Mouse (Mus musculus) intestine, embryonic 14.5 days (tissue): ENCODE measurements around the gene Txlng. TPM values are rescaled to one million over a fixed set of nuclear protein-coding genes. Genes with fewer than 3 reads are reported as not detected.

Experiments
- ATAC-seq: fragments of 200-750 bp; cut with Nextera tagmentation; replicated peaks from 2 replicates; pipeline ENCODE4 v1.8.0; 2017; ENCODE audit warnings: low read depth, moderate number of reproducible peaks, moderate TSS enrichment, moderate library complexity; ENCODE audit not compliant: low FRiP score, low TSS enrichment
- DNase-seq: peaks from one replicate; pipeline ENCODE4 v3.0.0-alpha.2; 2018; ENCODE audit warnings: low spot score
- H3K27ac ChIP-seq: fragments of 300-500 bp; sonication (generic); 2 replicates; pipeline ENCODE4 v1.5.1; 2014; ENCODE audit warnings: low read depth, mild to moderate bottlenecking, control low read depth
- H3K27me3 ChIP-seq: fragments of 300-500 bp; sonication (generic); replicated peaks from 2 replicates; pipeline ENCODE4 v1.6.1; 2014; ENCODE audit warnings: low read length, control low read depth; ENCODE audit not compliant: control insufficient read depth, insufficient read depth
- H3K36me3 ChIP-seq: fragments of 300-500 bp; sonication (generic); 2 replicates; pipeline ENCODE4 v1.6.1; 2014; ENCODE audit warnings: low read length, control low read depth; ENCODE audit not compliant: control insufficient read depth, insufficient read depth
- H3K4me1 ChIP-seq: fragments of 300-500 bp; sonication (generic); replicated peaks from 2 replicates; pipeline ENCODE4 v1.6.1; 2014; ENCODE audit warnings: low read length, control low read depth, mixed read lengths; ENCODE audit not compliant: control insufficient read depth, insufficient read depth
- H3K4me2 ChIP-seq: fragments of 300-500 bp; sonication (generic); 2 replicates; pipeline ENCODE4 v1.6.1; 2014; ENCODE audit warnings: low read length
- H3K4me3 ChIP-seq: fragments of 300-500 bp; sonication (generic); 2 replicates; pipeline ENCODE4 v1.5.1; 2014; ENCODE audit warnings: low read depth, low read length, control low read depth, mixed read lengths
- H3K9ac ChIP-seq: fragments of 300-500 bp; sonication (generic); 2 replicates; pipeline ENCODE4 v1.6.1; 2014; ENCODE audit warnings: mild to moderate bottlenecking, low read length
- H3K9me3 ChIP-seq: fragments of 300-500 bp; sonication (generic); 2 replicates; pipeline ENCODE4 v1.6.1; 2016; ENCODE audit warnings: low read length, control low read depth; ENCODE audit not compliant: control insufficient read depth
- WGBS: fragments of 180-500 bp; shearing (Covaris S2); extraction: QIAGEN DNeasy Blood & Tissue Kit; methylation state at CpG from one replicate; pipeline ENCODE4 v1.1.7; 2014; 5-methylcytosine and 5-hydroxymethylcytosine counted together
- polyA plus RNA-seq: library from polyadenylated mRNA; unstranded; fragments of >200 nt; fragmentation: Nextera tagmentation; extraction: Ambion mirVana; gene quantifications from 2 replicates; pipeline ENCODE4 v1.2.1, GENCODE M21; 2014

The Txlng gene
- polyA plus RNA-seq = 14.0 and 16.2 TPM in 2 replicates

DNA sequence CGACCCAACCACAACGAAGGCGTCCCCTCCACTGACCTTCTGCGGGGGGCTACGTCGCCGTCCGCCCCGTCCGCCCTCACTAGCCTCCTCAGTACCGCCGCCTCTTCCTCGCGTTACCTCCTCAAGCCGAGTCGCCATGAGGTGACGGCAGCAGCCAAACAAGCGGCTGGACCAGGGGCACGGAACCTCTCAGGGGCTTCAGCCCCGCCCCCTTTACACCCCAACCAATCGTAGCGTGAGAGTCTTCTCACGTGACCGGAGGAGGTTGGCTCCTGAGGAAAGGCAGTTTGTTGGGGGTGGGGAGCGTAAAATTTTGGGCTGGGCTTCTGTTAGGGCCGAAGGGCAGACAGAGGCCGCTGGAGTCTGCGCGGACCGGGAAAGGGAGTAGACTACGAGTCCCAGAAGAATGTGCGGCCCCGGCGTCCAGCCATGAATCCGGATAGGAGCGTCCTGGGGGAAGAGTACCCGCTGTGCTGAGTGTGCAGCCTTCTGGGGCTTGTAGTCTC is at the start of gene Txlng:
Txlng (minus strand) TSS at position 252 of the 506 bp plus-strand sequence.
- peak within 1 kb of the TSS; percentile 69 for H3K4me2 ChIP-seq
- 14% methylated on average over 37 of the region's 37 CpGs for whole genome bisulfite sequencing
- H3K4me1 ChIP-seq = no peaks in the 10 kb centered on the region
- peak within 1 kb of the TSS; percentile 44 for H3K9ac ChIP-seq
- peak; percentile 98 for ATAC-seq
- H3K27me3 ChIP-seq = no peaks in the 10 kb centered on the region
- peak; percentile 86 for DNase-seq
- no peak within 1 kb of the TSS for H3K27ac ChIP-seq
- H3K9me3 ChIP-seq = no peaks in the 10 kb centered on the region
- no peaks in the 10 kb centered on the region for H3K36me3 ChIP-seq
- H3K4me3 ChIP-seq = peak within 1 kb of the TSS; percentile 48

DNA sequence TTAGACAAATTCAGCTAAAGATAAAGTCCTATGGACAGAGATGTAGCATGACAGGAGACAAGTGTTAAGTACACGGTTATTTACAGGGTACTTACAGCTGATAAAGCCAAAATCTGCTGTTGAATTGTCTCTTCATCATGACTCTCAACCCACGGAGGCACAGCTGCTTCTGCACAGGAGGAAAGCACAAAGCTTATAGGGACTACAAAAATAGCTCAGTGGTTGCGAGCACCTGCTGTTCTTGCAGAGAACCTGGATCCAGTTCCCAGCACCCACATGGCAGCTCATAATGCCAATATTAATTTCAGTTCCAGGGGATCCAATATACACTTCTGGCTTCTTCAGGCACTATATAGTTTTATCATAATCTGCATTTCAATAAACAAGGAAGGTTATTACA is 49.0 kb upstream of the Txlng start:
- Histone ChIP-seq H3K9me3 (no peaks in the 10 kb centered on the region), H3K4me1 (no peaks in the 10 kb centered on the region), H3K4me2 (no peak overlapping the region), H3K9ac (no peak overlapping the region), H3K4me3 (no peak overlapping the region), H3K27me3 (no peaks in the 10 kb centered on the region), H3K36me3 (peaks cover 15% of the 10 kb centered on the region; the same call in 1 of the 2 replicates), H3K27ac (no peak overlapping the region)
- ATAC-seq (no peak), DNase-seq (no peak)
- WGBS = 93% methylated on average over 3 of the region's 3 CpGs

DNA sequence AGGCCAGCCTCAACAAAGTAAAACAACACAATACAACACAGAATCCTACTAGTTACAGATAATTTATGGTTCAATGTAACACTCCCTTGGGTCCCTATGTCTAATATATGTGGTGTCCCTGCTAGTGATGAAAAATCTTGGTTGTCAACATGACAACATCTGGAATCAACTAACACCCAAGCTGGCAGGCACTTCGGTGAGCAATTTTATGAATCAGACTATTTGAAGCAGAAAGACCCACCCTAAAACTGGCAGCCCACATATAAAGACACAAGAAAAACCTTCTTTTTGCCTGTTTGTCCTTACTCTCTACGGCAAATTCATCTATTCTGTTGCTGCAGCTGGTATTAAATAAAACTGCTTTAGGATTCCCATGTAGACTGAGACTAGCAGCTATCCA is 44.5 kb upstream of the Txlng start:
- DNase-seq (no peak), ATAC-seq (no peak)
- Histone ChIP-seq H3K9ac (no peak overlapping the region), H3K36me3 (peaks cover 28% of the 10 kb centered on the region), H3K27me3 (no peaks in the 10 kb centered on the region), H3K9me3 (no peaks in the 10 kb centered on the region), H3K27ac (no peak overlapping the region), H3K4me3 (no peak overlapping the region), H3K4me2 (no peak overlapping the region), H3K4me1 (no peaks in the 10 kb centered on the region)
- WGBS = 90% methylated on average over 2 of the region's 2 CpGs

DNA sequence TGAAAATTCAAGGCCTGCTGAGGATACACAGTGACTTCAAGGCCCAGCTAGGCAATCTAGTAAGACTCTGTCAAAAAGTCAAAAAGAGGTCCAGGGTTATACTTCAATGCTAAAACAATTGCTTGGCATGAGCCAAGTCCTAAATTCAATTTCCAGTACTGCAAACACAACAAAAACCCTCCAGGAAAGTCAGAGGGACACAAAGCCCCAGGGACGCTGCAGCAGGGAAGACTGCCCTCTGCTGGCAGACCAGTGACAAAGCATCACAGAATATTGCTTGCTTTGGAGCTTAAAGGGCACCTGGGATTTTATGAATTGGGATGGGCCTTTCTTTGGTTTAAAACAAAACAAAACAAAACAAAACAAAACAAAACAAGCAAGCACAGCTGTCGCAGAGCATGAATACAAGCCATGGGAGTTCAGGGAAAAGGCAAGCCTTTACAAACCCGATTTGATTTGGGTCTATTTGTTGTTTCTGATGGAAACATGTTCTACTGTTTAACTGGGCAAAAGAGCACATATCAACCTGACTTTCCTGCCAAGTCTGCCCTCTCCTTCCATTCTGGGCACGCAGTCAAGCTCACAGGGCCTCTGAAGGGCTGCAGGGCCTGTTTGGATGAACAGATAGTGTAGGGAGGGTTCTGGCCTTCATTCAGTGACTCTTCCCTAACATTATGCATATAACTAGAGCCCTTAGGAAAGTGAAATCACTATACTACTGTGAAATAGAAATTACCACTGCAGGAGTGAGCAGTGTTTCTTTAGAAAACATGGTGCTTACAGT is 42.7 kb upstream of the Txlng start:
- no peak overlapping the region for H3K4me3 ChIP-seq
- DNase-seq (no peak), ATAC-seq (no peak)
- no peaks in the 10 kb centered on the region for H3K4me1 ChIP-seq
- H3K9me3 ChIP-seq = no peaks in the 10 kb centered on the region
- WGBS = 42% methylated on average over 4 of the region's 4 CpGs
- H3K36me3 ChIP-seq = peaks cover 17% of the 10 kb centered on the region
- no peak overlapping the region for H3K27ac ChIP-seq
- H3K27me3 ChIP-seq = no peaks in the 10 kb centered on the region
- H3K4me2 ChIP-seq = no peak overlapping the region
- H3K9ac ChIP-seq = no peak overlapping the region

DNA sequence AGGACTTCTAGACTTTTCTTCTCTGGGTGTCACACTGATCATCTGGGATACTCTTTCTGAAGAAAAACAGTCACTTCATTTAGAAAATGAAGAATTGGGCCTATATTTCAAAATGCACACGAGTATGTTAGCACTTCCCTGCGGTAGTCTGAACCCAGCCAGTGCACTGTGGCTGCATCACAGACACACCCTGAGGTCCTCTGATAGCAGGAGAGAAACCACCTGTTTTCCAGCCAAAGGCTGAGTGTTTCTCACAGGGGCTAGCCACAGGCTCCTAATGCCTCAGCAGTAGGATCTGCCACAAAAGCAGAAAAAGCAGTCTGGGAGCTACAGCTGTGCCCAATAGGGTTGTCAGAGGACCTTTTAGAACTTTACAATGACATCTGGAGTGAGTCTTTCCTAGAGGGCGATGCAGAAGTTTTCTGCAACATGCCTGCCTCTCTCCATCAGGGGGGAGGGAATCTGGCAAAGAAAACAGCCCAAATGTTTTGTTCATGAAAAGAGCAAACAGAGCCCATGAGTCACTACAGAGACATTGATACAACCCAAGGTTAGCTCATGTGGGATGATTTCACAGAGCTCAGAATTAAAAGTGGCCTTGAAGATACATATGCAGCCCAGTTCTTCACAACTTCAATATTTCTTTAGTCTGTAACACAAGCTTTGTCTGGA is 39.2 kb upstream of the Txlng start:
- H3K4me3 ChIP-seq = no peak overlapping the region
- no peaks in the 10 kb centered on the region for H3K4me1 ChIP-seq
- DNase-seq (no peak), ATAC-seq (no peak)
- WGBS = 77% methylated on average over 3 of the region's 3 CpGs
- peaks cover 17% of the 10 kb centered on the region for H3K36me3 ChIP-seq
- no peaks in the 10 kb centered on the region for H3K9me3 ChIP-seq
- H3K4me2 ChIP-seq = no peak overlapping the region
- H3K27ac ChIP-seq = no peak overlapping the region
- no peak overlapping the region for H3K9ac ChIP-seq
- H3K27me3 ChIP-seq = no peaks in the 10 kb centered on the region

DNA sequence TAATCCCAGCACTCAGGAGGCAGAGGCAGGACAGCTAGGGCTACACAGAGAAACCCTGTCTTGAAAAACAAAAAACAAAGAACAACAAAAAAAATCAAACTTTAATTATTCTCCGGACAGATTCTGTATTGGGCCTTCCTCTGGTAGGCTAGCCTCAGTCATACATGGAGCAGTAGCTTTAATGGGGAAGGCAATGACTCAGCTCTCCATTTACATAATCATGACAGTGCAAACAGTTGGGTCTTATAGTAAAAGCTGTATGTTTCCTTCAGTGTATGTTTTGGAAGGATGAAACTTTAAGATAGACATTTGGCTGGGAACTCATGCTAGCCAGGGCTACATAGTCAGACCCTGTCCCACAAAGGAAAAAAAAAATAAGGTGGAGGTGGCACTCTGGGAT is 19.4 kb upstream of the Txlng start:
- Histone ChIP-seq H3K9ac (no peak overlapping the region), H3K36me3 (no peaks in the 10 kb centered on the region), H3K4me1 (no peaks in the 10 kb centered on the region), H3K27me3 (no peaks in the 10 kb centered on the region), H3K9me3 (no peaks in the 10 kb centered on the region), H3K27ac (no peak overlapping the region), H3K4me2 (no peak overlapping the region), H3K4me3 (no peak overlapping the region)
- ATAC-seq (no peak), DNase-seq (no peak)
- 91% methylated on average over 1 of the region's 1 CpGs for WGBS

DNA sequence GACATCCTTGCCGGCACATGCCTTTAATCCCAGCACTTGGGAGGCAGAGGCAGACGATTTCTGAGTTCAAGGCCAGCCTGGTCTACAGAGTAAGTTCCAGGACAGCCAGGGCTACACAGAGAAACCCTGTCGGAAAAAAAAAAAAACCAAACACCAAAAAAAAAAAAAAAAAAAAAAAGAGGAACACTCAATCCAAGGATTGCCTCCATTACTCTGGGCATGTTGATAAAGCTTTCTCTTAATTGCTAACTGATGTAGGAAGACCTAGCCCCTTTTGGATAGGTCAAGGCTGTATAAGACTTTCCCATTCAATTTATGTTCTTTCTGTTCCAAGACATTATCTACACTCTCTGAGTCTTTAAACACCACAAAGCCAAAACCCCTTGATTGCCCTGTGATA is 16.3 kb upstream of the Txlng start:
- H3K4me2 ChIP-seq = no peak overlapping the region
- H3K4me1 ChIP-seq = no peaks in the 10 kb centered on the region
- no peak for ATAC-seq
- H3K27ac ChIP-seq = no peak overlapping the region
- no peaks in the 10 kb centered on the region for H3K9me3 ChIP-seq
- no peaks in the 10 kb centered on the region for H3K36me3 ChIP-seq
- no peak overlapping the region for H3K9ac ChIP-seq
- WGBS = 83% methylated on average over 3 of the region's 3 CpGs
- no peaks in the 10 kb centered on the region for H3K27me3 ChIP-seq
- no peak overlapping the region for H3K4me3 ChIP-seq
- no peak for DNase-seq

DNA sequence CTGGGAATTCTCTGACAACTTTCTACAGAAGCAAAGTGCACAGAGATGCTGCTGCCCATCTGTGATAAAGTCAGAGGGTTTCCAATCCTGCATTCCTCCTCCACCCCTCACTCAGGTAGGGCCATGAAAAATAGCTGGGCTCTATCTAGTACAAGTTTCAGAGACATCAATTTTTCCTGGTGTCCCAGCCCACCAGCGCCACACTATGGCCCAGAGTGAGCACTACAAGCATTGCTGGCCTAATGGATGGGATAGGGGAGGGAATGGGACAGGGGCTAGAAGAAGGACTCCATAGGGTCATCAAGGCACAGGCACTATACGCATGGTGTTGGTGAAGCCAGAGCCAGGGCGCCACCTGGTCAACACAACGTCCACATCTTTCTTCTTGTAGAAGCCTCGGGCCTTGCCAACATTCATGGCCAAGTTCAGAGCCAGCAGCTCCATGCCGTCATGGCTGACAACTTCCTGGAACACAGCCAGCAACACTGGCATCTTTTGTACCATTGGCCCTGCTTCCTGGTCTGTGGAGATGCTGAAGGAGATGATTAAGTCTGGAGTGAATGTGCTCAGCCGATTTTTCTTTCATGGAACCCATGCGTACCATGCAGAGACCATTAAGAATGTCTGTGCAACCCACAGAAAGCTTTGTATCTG is 15.3 kb upstream of the Txlng start:
- Histone ChIP-seq H3K4me3 (no peak overlapping the region), H3K27ac (no peak overlapping the region), H3K36me3 (no peaks in the 10 kb centered on the region), H3K4me2 (no peak overlapping the region), H3K4me1 (no peaks in the 10 kb centered on the region), H3K9me3 (no peaks in the 10 kb centered on the region), H3K27me3 (no peaks in the 10 kb centered on the region), H3K9ac (no peak overlapping the region)
- no peak for ATAC-seq
- no peak for DNase-seq
- WGBS = 67% methylated on average over 8 of the region's 8 CpGs
